Mouse (Mus musculus): ENCODE results near the gene Hist1h2bj. TPM values are rescaled to one million over a fixed set of nuclear protein-coding genes. Genes with fewer than 3 reads are reported as not detected.
A peak's percentile ranks its signal among the peaks of the same experiment; 100 is the strongest.
"Not testable (repeated sequence)": the region's sequence is repeated elsewhere in the genome, so short reads cannot be mapped to it uniquely, and the experiment has no call there.

Gene Hist1h2bj
- total RNA-seq, 1 experiment from 2014 or later, result 212 TPM

GRCm38 (mm10) chr13:22049737-22050440, 6.9 kb downstream of the Hist1h2bj start:
- peak; percentile 18 to 38; a peak in 2 of 4 replicates for ATAC-seq (replicated peaks in 1 of 2; ENCODE audit: insufficient read depth in 1 of 2, low FRiP score in 2 of 2, low TSS enrichment in 1 of 2, low read depth in 1 of 2, poor library complexity in 2 of 2, severe bottlenecking in 2 of 2)

- peak; percentile 95 to 96 for ATAC-seq (replicated peaks in 1 of 2; ENCODE audit: insufficient read depth in 1 of 2, low FRiP score in 2 of 2, low TSS enrichment in 1 of 2, low read depth in 1 of 2, poor library complexity in 2 of 2, severe bottlenecking in 2 of 2)
These were observed 7.8 kb downstream of the Hist1h2bj start for GRCm38 (mm10) chr13:22050591-22051522.

- ATAC-seq (replicated peaks in 1 of 2; ENCODE audit: insufficient read depth in 1 of 2, low FRiP score in 2 of 2, low TSS enrichment in 1 of 2, low read depth in 1 of 2, poor library complexity in 2 of 2, severe bottlenecking in 2 of 2), result no peak
These were observed 8.5 kb downstream of the Hist1h2bj start for GRCm38 (mm10) chr13:22051523-22051859.

- no peak for ATAC-seq (replicated peaks in 1 of 2; ENCODE audit: insufficient read depth in 1 of 2, low FRiP score in 2 of 2, low TSS enrichment in 1 of 2, low read depth in 1 of 2, poor library complexity in 2 of 2, severe bottlenecking in 2 of 2)
These were observed 10.7 kb downstream of the Hist1h2bj start for GRCm38 (mm10) chr13:22053754-22054153.

- ATAC-seq (replicated peaks in 1 of 2; ENCODE audit: insufficient read depth in 1 of 2, low FRiP score in 2 of 2, low TSS enrichment in 1 of 2, low read depth in 1 of 2, poor library complexity in 2 of 2, severe bottlenecking in 2 of 2), result no peak
These were observed 18.4 kb downstream of the Hist1h2bj start for GRCm38 (mm10) chr13:22061422-22061821.

GRCm38 (mm10) chr13:22063468-22063867, 20.5 kb downstream of the Hist1h2bj start:
- ATAC-seq (replicated peaks in 1 of 2; ENCODE audit: insufficient read depth in 1 of 2, low FRiP score in 2 of 2, low TSS enrichment in 1 of 2, low read depth in 1 of 2, poor library complexity in 2 of 2, severe bottlenecking in 2 of 2), result no peak

- not testable (repeated sequence) for ATAC-seq (replicated peaks in 1 of 2; ENCODE audit: insufficient read depth in 1 of 2, low FRiP score in 2 of 2, low TSS enrichment in 1 of 2, low read depth in 1 of 2, poor library complexity in 2 of 2, severe bottlenecking in 2 of 2)
These were observed 41.1 kb downstream of the Hist1h2bj start, which contains the start of gene Vmn1r188 for GRCm38 (mm10) chr13:22084140-22084539. TSS of gene Vmn1r188 (plus strand) at chr13:22084440.

Other genes starting within 250 kb of the Hist1h2bj start
- 25.5 and 234 TPM in 2 replicates for gene Hist1h2bq, start 233.0 kb upstream of the Hist1h2bj start, total RNA-seq (2017)
- gene Hist1h2ao, start 232.7 kb upstream of the Hist1h2bj start, total RNA-seq (2017), result not detected in 2 replicates
- 1,005 and 2,128 TPM in 2 replicates for gene Hist1h4m, start 231.5 kb upstream of the Hist1h2bj start, total RNA-seq (2017)
- gene Hist1h4n, start 211.0 kb upstream of the Hist1h2bj start, total RNA-seq (2017), result 608 and 1,167 TPM in 2 replicates
- 2,322 and 2,497 TPM in 2 replicates for gene Hist1h2ap, start 209.7 kb upstream of the Hist1h2bj start, total RNA-seq (2017)
- gene Hist1h2br, start 209.5 kb upstream of the Hist1h2bj start, total RNA-seq (2017), result 126 and 348 TPM in 2 replicates
- 18.3 and 26.9 TPM in 2 replicates for gene Zfp184, start 98.1 kb upstream of the Hist1h2bj start, total RNA-seq (2017)
- gene Pom121l2, start 62.0 kb upstream of the Hist1h2bj start, total RNA-seq (2017), result not detected in 2 replicates
- 0.84 and 1.1 TPM in 2 replicates for gene Prss16, start 33.5 kb upstream of the Hist1h2bj start, total RNA-seq (2017)
- 573 and 874 TPM in 2 replicates for gene Hist1h2ah, start 7.6 kb upstream of the Hist1h2bj start, total RNA-seq (2017)
- gene Hist1h2bk, start 7.3 kb upstream of the Hist1h2bj start, total RNA-seq (2017), result 735 and 845 TPM in 2 replicates
- gene Hist1h4i, start 1.9 kb upstream of the Hist1h2bj start, total RNA-seq (2017), result 41.9 and 76.5 TPM in 2 replicates
- 548 and 583 TPM in 2 replicates for gene Hist1h2ag, start 270 bp upstream of the Hist1h2bj start, total RNA-seq (2017)
- not detected in 2 replicates for gene Vmn1r188, start 41.2 kb downstream of the Hist1h2bj start, total RNA-seq (2017)
- gene Vmn1r189, start 62.6 kb downstream of the Hist1h2bj start, total RNA-seq (2017), result not detected in 2 replicates
- gene Vmn1r191, start 140.8 kb downstream of the Hist1h2bj start, total RNA-seq (2017), result not detected in 2 replicates
- gene Vmn1r192, start 147.9 kb downstream of the Hist1h2bj start, total RNA-seq (2017), result not detected in 2 replicates
- gene Vmn1r193, start 179.9 kb downstream of the Hist1h2bj start, total RNA-seq (2017), result not detected in 2 replicates
- not detected in 2 replicates for gene Vmn1r194, start 201.0 kb downstream of the Hist1h2bj start, total RNA-seq (2017)
- gene Vmn1r195, start 227.3 kb downstream of the Hist1h2bj start, total RNA-seq (2017), result not detected in 2 replicates
- not detected in 2 replicates for gene Vmn1r196, start 246.7 kb downstream of the Hist1h2bj start, total RNA-seq (2017)